Mouse (Mus musculus) cerebellum, adult 11 months (tissue): Measurements from ENCODE around the gene Hook2.
A peak's percentile ranks its signal among the peaks of the same experiment; 100 is the strongest.

Experiments
- DNase-seq: peaks from one replicate; pipeline ENCODE4 v3.0.0; 2022

Gene Hook2

GRCm38 (mm10) chr8:84990349-84990748 lies at the start of gene Hook2:
Hook2 (plus strand) TSS chr8:84990603.
- DNase-seq: peak; percentile 95

- no peak for DNase-seq
Measured at GRCm38 (mm10) chr8:84943699-84944098, 46.7 kb upstream of the Hook2 start.

- DNase-seq: peak; percentile 80
Measured at GRCm38 (mm10) chr8:84944478-84945160, 45.8 kb upstream of the Hook2 start.

GRCm38 (mm10) chr8:84945235-84945632 lies 45.2 kb upstream of the Hook2 start:
- DNase-seq: no peak

- DNase-seq: peak; percentile 72
Measured at GRCm38 (mm10) chr8:84945633-84946527, 44.5 kb upstream of the Hook2 start.

- peak; percentile 69 for DNase-seq
Measured at GRCm38 (mm10) chr8:84946528-84947240, 43.7 kb upstream of the Hook2 start, which contains the start of gene Rtbdn. Rtbdn (plus strand) TSS chr8:84946991.

- DNase-seq: no peak
Measured at GRCm38 (mm10) chr8:84947241-84947545, 43.2 kb upstream of the Hook2 start.

GRCm38 (mm10) chr8:84949753-84950152 lies 40.6 kb upstream of the Hook2 start:
- no peak for DNase-seq

- DNase-seq: no peak
Measured at GRCm38 (mm10) chr8:84952612-84953255, 37.7 kb upstream of the Hook2 start.

- DNase-seq: peak; percentile 73
Measured at GRCm38 (mm10) chr8:84956768-84957167, 33.6 kb upstream of the Hook2 start.

- no peak for DNase-seq
Measured at GRCm38 (mm10) chr8:84959811-84960210, 30.6 kb upstream of the Hook2 start.

- no peak for DNase-seq
Measured at GRCm38 (mm10) chr8:84963952-84964351, 26.5 kb upstream of the Hook2 start.

GRCm38 (mm10) chr8:84965731-84966291 lies 24.6 kb upstream of the Hook2 start:
- DNase-seq: peak; percentile 91

- no peak for DNase-seq
Measured at GRCm38 (mm10) chr8:84966603-84967002, 23.8 kb upstream of the Hook2 start.

GRCm38 (mm10) chr8:84967532-84968304 lies 22.7 kb upstream of the Hook2 start:
- DNase-seq: no peak

GRCm38 (mm10) chr8:84968650-84969049 lies 21.8 kb upstream of the Hook2 start:
- DNase-seq: no peak

- DNase-seq: peak; percentile 71
Measured at GRCm38 (mm10) chr8:84969241-84970134, 20.9 kb upstream of the Hook2 start, which contains the start of the genes Gm49661, Prdx2 and Rnaseh2a. Gm49661 (minus strand) TSS chr8:84969433. Prdx2 (plus strand) TSS chr8:84969587. Rnaseh2a (minus strand) TSS chr8:84969767.

- no peak for DNase-seq
Measured at GRCm38 (mm10) chr8:84970135-84970790, 20.1 kb upstream of the Hook2 start.

GRCm38 (mm10) chr8:84970913-84971312 lies 19.5 kb upstream of the Hook2 start:
- no peak for DNase-seq

- DNase-seq: no peak
Measured at GRCm38 (mm10) chr8:84973079-84973478, 17.3 kb upstream of the Hook2 start.
